Mouse (Mus musculus): ENCODE data around the gene Gm28038.

DNA sequence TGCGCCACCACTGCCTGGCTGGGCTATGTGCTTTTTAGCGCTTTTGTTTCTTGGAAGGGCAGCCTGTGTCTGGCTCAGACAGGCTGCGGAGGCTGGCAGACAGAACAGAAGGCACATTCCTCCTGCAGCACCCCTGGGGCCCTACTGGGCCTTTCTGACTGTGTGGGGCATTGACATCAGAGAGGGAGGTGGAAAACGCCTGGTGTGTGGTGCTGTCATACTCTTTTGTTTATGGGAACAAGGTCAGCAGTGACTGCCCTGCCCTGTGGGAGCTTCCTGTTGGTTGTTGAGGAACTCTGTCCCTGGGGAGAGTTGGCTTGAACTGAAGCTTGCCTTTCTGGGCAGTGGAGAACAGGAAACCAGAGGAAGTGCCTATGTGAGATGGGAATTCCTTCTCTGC lies 38.3 kb upstream of the Gm28038 start:
- TF ChIP-seq CTCF (IDR thresholded peaks at IDR 0.05 in 2 of 3, conservative IDR thresholded peaks at IDR 0.05 in 1 of 3; ENCODE audit: control insufficient read depth in 1 of 3, insufficient read depth in 1 of 3, low read depth in 2 of 3, low read length in 3 of 3, poor library complexity in 1 of 3, severe bottlenecking in 1 of 3): no peak
- no peak for TF ChIP-seq UBTF (IDR thresholded peaks at IDR 0.05; ENCODE audit: borderline replicate concordance, insufficient read depth, low read depth, low read length)
- TF ChIP-seq GABPA (IDR thresholded peaks at IDR 0.05; ENCODE audit: low read depth, low read length): no peak
- TF ChIP-seq ZNF384 (IDR thresholded peaks at IDR 0.05; ENCODE audit: low read depth, low read length): no peak
- TF ChIP-seq JUND (IDR thresholded peaks at IDR 0.05; ENCODE audit: low read depth, low read length): no peak
- TF ChIP-seq EP300 (IDR thresholded peaks at IDR 0.05; ENCODE audit: low read depth in 1 of 2, low read length in 2 of 2): no peak
- TF ChIP-seq TBP (IDR thresholded peaks at IDR 0.05; ENCODE audit: low read depth, low read length): no peak
- no peak for TF ChIP-seq POLR2A (IDR thresholded peaks at IDR 0.05; ENCODE audit: control insufficient read depth in 1 of 2, insufficient read depth in 1 of 2, low read depth in 1 of 2, low read length in 2 of 2, poor library complexity in 1 of 2)
- TF ChIP-seq NELFE (IDR thresholded peaks at IDR 0.05; ENCODE audit: low read depth, low read length): no peak
- TF ChIP-seq E2F4 (IDR thresholded peaks at IDR 0.05; ENCODE audit: borderline replicate concordance, low read depth, low read length): no peak
- TF ChIP-seq GATA1 (IDR thresholded peaks at IDR 0.05; ENCODE audit: low read depth, low read length): no peak
- TF ChIP-seq MAZ (IDR thresholded peaks at IDR 0.05; ENCODE audit: low read depth, low read length): no peak
- no peak for TF ChIP-seq MYB (IDR thresholded peaks at IDR 0.05; ENCODE audit: low read depth, low read length)

All from MEL (cell line).